Mouse (Mus musculus): ENCODE measurements around the gene Fstl5. TPM values are rescaled to one million over a fixed set of nuclear protein-coding genes. Genes with fewer than 3 reads are reported as not detected.

Gene Fstl5
- not detected in 2 replicates for polyA plus RNA-seq (2015; fragmentation: Nextera tagmentation; extraction: Ambion mirVana)

GRCm38 (mm10) chr3:76074060-76074707, at the start of gene Fstl5:
Fstl5 (plus strand) TSS chr3:76074270.

Other genes starting within 250 kb of the Fstl5 start
- 32.1 and 35.9 TPM in 2 replicates for gene Golim4, start 117.3 kb upstream of the Fstl5 start, polyA plus RNA-seq (2015; fragmentation: Nextera tagmentation; extraction: Ambion mirVana)

Measured in skeletal muscle tissue, postnatal 0 days (tissue).